Mouse (Mus musculus) kidney, adult 11 months (tissue): ENCODE measurements at regions not wholly inside any gene's neighbourhood (a gene's known extent, or its start where the extent isn't known, plus 50 kb on each side); places are given as distances from the start of the nearest gene placed in this dataset.

Source experiments
- DNase-seq: peaks from one replicate; pipeline ENCODE4 v3.0.0; 2022

- no peak for DNase-seq
These were observed 129.0 kb upstream of the Dynlrb2 start for GRCm38 (mm10) chr8:116375758-116376157.

DNA sequence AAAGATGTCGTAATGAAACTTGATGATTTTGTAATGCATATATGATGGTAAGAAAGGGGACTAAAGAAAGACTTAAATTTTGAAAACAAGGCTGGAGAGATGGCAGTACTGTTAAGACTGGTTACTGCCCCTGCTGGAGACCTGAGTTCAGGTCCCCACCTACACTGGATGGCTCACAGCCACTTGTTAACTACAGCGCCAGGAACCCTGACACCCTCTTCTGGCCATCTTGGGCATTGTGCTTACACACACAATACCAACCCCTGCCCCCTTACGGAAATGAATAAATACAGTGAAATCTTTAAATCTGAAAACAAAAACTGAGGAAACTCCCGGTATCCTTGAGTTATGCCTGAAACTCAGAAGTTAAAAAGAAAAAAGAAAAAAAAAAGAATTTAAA is 131.7 kb upstream of the Dynlrb2 start:
- no peak for DNase-seq

DNA sequence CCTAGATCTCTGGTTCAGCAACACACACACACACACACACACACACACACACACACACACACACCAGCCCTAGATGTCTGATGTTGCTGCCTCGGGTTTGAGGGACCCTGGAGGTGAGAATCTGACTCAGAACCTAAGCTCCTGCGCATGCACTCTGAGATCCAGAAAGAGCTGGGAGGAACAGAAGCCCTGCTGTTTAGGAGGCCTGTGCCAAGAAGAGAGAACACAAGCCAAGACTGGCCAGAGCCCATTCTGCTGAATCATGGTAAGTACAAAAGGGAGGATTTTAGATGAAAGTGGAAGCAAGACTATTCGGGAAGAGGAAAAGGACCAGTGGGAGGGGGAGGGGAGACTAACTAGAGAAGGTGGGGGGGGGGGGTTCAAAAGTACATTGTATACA is 132.2 kb upstream of the Dynlrb2 start:
- peak; percentile 30 for DNase-seq

DNA sequence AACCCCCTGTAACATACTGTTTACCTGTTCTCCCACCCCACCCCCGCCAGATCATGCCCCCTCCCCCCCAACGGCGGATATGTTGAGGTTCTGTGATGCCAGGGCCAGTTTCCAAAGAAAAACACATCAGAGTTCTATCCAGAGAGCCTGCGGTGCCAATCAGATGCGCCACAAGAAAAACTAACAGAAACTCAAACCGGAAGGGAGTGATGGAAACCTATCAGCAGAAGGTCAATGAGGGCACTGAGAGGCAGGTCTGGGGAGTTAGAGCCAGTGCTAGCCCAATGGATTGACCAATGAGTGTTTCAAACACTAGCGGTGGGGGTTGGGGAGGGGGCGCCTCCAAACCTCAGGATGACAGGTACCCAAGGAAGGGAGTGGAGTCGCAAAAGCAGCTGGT is 132.7 kb upstream of the Dynlrb2 start:
- DNase-seq, result no peak

DNA sequence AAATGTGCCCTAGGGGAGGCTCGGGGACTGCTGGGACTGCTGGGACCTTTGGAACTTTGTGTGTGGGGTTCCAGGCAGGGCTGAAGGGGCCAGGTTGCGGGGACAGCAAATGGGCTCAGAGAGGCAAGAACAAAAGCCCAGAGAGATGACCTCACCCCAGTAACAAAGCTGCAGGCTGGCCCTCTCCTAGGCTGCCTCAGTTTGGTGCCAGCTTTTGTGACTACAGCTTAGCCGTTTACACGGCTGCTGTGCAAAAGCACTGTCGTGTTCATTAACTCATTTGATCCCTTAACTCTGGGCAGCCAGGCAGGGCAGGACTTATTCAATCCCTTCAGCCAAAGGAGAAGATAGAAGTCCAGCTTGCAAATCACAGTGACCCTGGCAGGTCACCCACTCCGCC is 137.3 kb upstream of the Dynlrb2 start:
- DNase-seq, result no peak

- no peak for DNase-seq
These were observed 138.1 kb upstream of the Dynlrb2 start for GRCm38 (mm10) chr8:116366706-116367105.

DNA sequence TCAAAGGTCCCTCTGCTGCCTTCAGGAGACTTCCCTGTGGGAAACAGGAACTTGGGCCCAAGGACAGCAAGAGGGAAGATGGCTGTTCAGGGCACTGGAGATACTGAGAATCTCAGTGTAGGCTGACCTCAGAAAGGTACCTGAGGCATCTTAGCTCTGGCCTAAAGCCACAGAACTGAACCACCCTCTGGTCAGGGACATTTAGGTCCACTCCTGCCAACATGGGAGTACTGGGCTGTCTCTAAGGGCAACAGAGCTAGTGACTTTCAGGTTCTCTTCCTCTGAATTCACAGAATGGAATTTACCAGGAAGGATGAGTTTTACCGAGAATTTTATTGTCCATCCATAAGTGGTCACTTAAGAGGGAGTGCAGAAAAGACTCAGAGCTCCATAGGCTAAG is 140.0 kb upstream of the Dynlrb2 start:
- DNase-seq, result no peak

GRCm38 (mm10) chr8:116364172-116364571 is 140.6 kb upstream of the Dynlrb2 start:
- DNase-seq, result peak; percentile 28

DNA sequence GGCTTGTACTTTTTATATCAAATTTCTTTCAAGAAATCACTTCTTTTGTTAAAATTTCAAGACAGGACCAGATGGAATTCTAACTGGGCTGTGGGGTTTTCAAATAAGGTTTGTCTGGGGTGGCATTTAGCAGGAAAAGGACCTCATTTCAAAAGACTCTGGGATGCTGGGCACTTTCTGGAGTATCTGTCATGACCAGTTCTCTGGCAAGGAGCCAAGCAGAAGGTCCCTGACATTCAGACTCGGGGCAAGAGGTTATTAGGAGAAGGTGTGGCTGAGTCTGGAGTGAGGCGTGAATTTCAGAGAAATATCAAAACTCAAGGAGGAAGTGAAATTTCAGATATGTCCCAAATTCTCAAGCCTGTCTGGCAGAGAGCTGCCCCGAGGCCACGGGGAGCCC is 142.4 kb upstream of the Dynlrb2 start:
- DNase-seq, result no peak

GRCm38 (mm10) chr8:116359761-116360160 is 145.0 kb upstream of the Dynlrb2 start:
- no peak for DNase-seq

GRCm38 (mm10) chr8:116354756-116355155 is 150.0 kb upstream of the Dynlrb2 start:
- DNase-seq, result no peak

DNA sequence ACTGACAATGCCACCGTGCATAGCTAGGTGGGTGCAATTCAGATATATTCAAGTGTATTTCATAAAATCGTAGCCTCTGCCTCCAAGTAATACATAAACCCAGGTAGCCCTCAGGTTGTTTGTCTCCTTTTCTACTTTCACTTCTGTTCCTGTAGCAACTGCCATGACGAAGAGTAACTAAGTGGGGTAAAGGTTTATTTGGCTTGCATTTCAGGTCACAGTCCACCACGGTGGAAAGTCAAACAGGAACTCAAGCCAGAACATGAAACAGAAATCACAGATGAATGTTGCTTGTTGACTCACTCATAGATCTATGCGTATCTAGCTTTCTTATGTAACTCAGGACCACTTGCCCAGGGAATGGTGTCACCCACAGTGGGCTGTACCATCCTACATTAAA is 150.9 kb upstream of the Dynlrb2 start:
- peak; percentile 58 for DNase-seq

GRCm38 (mm10) chr8:116352635-116353034 is 152.1 kb upstream of the Dynlrb2 start:
- DNase-seq, result peak; percentile 39

DNA sequence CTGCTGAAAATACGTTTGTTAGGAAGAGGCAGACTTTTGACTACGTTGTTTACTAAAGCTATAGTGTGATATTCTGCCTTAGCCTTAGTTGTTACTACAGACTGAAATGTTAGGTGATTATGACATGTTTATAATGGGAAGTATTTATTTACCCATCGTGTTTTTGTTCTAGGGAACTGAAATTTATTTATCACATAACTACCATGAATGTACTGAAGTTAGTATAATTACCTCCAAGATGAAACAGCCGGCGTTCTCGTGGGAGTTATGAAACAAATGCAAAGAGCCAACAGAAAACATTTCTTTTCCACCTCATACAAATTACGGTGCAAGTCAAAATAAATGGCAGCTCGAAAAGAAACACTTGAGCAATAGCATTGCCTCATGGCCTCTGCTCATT is 155.8 kb upstream of the Dynlrb2 start:
- DNase-seq, result no peak

- DNase-seq, result no peak
These were observed 157.8 kb upstream of the Dynlrb2 start for GRCm38 (mm10) chr8:116346990-116347389.

DNA sequence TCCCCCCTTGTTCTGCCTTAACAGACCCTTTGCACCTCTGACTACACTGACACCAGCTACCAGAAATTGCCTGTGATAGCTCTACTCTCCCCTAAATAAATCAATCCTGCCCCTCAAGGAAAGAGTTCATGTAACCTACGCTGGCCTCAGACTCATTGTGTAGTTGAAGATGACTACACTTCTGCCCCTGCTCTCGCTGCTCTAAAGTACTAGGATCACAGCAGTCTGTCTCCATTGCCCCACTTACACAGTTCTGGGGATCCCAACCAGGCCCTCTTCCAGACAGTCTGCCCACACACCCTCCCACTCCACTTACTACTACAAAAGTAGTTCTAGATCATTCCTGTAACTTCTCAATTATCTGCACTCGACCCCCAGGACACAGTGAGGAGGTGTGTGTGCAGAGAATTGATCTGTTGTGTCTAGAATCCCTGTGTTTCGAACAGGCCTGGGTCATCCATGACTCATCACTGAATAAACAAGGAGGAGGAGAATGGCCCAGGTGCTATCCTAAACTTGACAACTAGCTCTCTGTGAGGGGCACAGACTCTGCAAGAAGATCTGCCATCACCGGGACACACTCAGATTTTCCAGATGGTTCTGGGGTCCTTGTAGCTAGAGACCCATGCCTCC is 160.1 kb upstream of the Dynlrb2 start:
- DNase-seq, result no peak

GRCm38 (mm10) chr8:116343534-116343933 is 161.2 kb upstream of the Dynlrb2 start:
- no peak for DNase-seq

GRCm38 (mm10) chr8:116334772-116335171 is 170.0 kb upstream of the Dynlrb2 start:
- DNase-seq, result no peak

DNA sequence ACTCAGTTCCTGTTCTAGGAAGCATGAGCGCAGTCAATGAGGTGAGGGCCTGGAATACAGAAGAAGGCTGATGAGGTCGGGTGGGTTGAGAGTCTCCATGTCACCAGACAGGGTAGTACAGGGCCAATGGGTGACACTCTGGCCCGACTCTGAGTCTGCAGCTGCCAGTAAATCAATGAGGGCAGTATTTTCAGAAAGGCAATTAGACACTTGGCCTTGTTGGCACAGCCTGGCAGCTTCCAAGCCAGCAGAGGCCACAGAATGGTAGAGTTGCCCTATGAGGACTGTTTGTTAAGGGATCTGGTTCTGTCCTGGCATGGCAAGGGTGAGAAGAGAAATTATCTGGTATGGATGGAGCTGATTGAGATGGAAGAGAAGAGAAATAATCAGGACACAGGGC is 170.7 kb upstream of the Dynlrb2 start:
- no peak for DNase-seq

- DNase-seq, result no peak
These were observed 184.6 kb upstream of the Dynlrb2 start for GRCm38 (mm10) chr8:116320014-116320680.

DNA sequence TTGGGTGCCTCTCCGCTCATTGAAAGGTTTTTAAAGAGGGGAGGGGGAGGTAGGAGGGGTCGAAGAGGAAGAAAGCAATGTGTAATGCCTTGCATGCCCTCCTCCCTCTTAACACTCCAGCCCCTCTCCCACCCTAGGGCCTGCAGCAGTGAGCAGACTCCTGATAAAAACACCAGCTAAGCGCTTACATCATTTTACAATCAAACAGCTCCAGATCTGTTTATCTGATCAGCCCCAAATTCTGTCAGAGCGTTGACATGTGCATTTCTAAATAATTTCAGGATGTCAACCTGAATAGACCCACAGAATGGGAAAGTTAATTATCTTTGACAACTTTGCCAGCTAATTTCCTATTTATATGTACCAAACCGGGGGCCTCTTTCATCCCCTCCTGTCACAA is 189.4 kb upstream of the Dynlrb2 start:
- no peak for DNase-seq

DNA sequence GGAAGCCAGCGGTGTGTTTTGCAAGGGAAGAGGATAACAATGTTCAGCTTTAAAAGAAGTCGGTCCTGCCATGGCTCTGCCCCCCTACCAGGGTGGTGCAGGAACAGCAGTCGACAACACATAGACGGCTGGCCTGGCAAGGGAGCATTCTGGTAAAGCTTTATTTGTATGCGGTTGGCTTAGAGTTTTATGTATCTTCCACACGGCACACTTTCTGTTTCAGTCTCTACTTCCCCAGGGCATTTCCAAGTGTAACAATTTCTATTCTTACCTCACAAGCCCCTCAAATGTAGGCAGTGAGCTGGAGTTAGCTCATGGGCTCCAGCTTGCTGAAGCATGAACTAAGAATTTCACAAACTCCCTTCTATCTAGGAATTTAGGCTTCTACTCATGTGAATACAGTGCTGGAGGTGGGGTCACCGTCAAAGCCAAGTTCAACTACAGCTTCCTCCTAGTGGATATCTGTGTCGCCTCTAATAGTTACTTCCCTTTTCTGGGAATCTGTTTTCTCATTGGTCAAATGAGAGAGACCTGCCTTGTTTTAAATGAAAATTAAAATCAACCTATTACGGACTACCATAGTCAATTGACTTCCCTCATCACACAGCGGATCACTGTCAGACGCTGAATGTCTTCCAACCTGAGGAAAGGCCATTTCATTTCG is 190.2 kb upstream of the Dynlrb2 start:
- no peak for DNase-seq

- no peak for DNase-seq
These were observed 205.9 kb upstream of the Dynlrb2 start for GRCm38 (mm10) chr8:116298891-116299290.

DNA sequence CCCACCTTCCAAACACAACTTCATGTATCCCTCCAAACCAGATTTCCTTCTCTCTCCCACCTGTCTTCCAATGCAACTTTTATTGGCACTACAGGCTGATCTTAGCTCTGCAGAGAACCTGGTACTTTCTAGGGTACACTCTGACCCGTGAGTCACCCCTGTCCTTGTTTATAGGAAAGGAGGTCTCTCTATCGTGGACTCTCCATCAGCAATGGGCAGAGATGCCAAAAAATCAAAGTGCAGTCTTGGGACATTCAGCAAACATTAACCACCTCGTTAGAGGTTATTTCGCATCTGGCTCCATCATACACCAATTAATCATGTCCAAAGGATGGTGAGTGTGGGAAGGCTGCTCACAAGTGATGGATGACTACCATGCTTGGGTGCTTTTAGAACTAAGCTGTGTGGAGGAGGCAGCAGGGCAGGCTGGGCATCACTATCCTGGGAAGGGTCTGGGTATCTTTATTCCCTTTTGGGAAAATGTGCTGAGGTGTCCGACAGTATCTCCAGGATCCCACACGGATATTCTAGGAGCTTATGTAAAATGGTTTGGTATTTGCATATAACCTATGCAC is 214.0 kb upstream of the Dynlrb2 start:
- DNase-seq, result peak; percentile 87
